Mouse (Mus musculus) lung, postnatal 0 days (tissue): ENCODE data around the gene Hcn2.

Experiments
- CTCF ChIP-seq: IDR thresholded peaks from 2 replicates; pipeline ENCODE4 v1.5.1; 2016; ENCODE audit warnings: antibody characterized with exemption, mild to moderate bottlenecking
- EP300 ChIP-seq: IDR thresholded peaks from 2 replicates; pipeline ENCODE4 v1.6.1; 2016; ENCODE audit warnings: antibody characterized with exemption, mild to moderate bottlenecking, control low read depth

GRCm38 (mm10) chr10:79669576-79670057 is 46.8 kb upstream of the Hcn2 start:
- TF ChIP-seq CTCF, result no peak
- TF ChIP-seq EP300, result no peak
